Mouse (Mus musculus): Measurements from ENCODE around the gene Vhl.
A peak's percentile ranks its signal among the peaks of the same experiment; 100 is the strongest.

The Vhl gene

DNA sequence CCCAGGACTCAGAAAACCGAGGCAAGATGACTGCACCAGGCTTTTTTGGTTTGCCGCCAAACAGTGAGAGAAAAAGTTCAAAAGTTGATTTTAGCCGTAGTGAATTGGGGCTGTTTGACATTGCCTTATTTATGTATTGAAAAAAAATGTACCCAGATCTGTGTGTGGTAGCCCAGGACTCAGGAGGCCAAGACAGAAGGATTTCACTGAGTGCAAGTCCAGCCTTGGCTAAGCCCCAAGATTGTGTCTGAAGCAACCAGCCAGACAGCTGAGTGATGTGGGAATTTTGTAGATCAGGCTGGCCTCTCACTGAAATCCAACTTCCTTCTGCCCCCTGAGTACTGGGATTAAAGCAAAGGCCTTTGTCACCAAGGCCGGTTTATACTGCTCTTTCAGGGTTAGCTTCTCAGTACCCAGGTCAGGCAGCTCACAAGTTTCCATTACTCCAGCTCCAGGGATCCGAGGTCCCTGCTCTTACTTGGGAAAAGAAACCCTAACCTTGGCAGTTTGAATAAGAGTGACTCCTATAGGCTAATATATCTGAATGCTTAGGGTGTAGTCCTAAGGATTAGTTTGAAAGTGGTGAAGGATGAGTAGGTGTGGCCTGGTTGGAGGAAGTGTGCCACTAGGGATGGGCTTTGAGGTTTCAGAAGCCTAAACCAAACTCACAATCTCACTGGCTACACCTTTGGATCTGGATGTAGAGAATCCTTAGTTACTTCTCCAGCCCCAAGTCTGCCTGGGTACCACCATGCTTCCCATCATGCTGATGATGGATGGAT is 1.4 kb downstream of the Vhl start:
- DNase-seq (ENCODE audit: low read depth, low spot score): peak; percentile 31

DNA sequence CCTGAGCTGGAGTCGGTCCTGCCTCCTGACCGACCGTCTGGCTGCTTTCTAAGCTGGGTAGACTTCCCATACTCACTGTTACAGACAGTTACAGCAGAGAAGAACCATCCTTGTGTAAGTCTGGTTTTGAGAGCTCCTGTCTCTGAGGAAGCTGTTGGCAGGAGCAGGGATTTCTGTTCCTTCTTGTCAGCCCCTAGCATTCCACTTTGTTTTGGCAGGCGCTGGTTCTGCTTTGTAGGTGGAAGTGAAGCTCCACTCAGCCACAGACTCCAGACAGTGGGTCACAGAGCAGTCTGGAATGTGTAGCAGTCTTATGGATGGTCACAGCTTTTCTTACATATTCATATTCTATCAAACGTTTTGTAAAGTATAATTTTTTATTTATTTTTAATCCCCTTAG is 6.6 kb downstream of the Vhl start:
- no peak for DNase-seq (ENCODE audit: low read depth, low spot score)

DNA sequence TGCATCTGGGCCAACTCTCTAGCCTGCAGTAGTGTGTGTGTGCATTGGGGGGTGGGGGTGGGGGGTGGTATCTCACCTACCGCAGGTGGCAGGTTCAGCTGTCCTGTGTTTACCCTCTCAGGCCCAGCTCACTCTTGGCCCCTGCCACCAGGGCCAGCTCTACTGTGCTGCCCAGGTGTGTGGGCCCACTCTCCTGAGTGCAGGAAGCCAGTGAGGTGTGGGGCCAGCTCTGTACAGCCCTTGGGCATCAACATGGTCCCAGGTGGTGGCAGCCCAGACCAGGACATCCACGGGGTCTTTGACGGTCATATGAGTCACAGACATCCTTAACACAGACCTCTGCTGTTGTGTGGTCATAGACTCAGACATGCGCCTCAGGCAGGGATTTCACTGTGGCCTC is 9.1 kb downstream of the Vhl start:
- no peak for DNase-seq (ENCODE audit: low read depth, low spot score)

DNA sequence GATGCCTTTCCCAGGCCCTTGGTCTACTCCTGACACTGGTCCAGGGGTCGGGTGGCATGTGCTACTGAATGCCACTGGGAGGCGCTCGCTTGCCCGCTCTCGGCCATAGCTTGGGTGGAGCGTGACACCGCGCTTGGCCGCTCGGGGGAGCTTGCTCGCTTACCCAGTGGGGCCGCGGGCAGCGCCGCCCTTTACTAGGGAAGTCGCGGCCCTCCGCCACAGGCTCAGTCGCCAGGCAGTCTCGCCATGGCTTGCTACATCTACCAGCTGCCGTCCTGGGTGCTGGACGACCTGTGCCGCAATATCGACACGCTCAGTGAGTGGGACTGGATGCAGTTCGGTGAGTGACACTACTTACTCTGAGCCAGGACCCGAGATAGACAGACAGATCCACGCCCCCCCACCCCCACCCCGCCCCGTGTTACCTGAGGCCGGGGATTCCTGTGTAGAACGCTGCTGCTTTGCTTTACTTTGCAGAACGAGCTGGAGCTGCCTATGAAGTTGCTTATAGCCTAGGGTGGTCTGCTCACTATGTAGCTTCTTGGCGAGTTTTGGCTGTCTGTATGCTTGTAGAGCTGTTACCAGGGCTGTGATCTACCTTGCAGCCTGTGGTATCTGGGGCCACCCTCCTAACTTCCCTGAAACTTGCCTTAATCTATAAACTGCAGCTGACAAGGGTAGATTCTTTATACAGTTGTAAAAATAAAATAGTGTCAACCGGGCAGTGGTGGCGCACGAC is 14.7 kb downstream of the Vhl start, which contains the start of gene Irak2:
TSS of gene Irak2 (plus strand) at position 166 of the 739 bp plus-strand sequence.
- DNase-seq (ENCODE audit: low read depth, low spot score): peak; percentile 93

DNA sequence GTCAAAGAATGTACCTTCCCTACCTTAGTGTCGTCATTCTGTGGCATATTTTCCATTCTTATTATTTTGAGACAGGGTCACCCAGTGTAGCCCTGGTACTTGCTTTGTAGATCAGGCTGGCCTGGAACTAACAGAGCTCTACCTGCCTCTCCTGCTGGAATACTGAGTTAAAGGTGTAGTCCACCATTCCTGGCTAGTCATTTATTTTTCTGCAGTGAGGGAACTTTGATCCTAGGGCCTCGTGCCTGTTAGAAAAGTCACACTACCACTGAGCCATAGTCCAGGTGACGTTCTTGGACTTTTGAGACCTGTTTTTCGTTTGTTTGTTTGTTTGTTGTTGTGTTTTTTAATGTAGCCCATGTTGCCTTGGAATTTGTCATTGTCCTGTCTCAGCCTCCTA is 15.4 kb downstream of the Vhl start:
- no peak for DNase-seq (ENCODE audit: low read depth, low spot score)

DNA sequence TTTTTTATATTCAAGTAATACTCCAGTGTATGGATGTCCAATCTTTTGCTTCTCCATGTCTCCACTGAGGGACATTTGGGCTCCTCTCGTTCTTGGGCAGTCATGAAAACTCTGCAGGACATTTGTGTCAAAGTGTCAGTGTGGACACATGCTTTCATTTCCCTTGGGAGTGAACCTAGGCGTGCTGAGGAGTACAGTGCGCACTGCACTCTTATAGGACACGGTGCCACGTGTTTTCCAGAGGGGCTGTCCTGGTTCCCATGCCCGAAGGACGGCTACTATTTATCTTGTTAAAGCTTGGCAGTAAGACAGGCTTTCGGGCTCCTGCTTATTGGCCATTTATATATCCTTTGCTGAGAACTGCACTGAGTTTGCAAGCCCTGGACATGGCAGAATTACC is 18.8 kb downstream of the Vhl start:
- DNase-seq (ENCODE audit: low read depth, low spot score): no peak

DNA sequence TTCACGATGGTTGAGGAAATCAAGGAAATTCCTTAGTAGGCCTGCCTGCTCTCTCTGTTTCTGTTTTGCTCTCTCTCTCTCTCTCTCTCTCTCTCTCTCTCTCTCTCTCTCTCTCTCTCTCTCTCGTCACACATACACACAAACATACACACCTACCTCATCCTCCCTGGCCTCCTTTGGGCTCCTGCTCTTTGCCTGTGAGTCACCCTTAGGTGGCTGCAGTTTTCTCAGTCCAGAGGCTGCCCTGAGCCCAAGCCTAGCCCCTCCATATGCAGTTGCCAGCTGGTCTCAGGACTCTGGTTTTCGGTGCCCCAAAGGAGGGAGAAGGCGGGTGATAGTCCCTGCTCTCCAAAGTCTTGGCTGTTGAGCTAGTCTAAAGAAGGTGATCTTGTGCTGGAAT is 19.3 kb downstream of the Vhl start:
- DNase-seq (ENCODE audit: low read depth, low spot score): no peak

DNA sequence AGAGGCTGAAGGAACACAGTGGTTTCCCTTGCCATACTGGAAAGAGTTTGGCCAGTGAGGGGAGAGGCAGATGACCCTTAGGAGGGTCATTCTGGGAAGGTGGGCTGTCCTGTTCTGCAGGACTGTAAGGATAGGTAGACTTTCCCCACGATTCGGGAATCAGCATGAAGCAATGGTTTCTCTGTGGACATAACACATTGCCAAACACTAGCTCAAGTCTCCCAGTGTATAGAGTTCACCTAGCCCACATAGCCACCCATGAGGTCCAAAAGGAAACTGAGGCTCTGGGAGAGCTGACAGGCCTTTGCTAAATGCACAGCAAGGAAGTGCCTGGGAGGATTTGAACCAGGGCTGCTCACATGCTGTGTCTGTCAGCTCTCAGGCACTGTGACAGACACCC is 20.2 kb downstream of the Vhl start:
- no peak for DNase-seq (ENCODE audit: low read depth, low spot score)

DNA sequence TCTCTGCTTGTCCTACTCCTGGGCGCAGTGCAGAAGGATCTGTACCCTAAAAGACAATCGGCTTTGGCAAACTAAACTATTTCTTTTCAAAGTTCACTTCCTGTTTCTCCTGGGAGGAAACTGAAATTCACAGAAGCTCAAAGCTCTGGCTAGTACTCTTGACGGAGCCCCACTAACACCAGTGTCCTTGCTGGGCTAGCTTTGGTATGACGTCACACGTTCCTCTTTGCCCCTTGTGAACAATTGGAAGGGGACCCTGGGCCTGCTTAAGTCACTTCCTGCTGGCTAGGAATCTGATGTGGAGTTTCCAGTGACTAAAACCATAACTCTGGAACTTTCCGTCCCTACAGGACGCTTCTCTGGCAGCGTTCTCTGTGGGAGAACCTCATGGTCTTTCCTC is 21.0 kb downstream of the Vhl start:
- no peak for DNase-seq (ENCODE audit: low read depth, low spot score)

DNA sequence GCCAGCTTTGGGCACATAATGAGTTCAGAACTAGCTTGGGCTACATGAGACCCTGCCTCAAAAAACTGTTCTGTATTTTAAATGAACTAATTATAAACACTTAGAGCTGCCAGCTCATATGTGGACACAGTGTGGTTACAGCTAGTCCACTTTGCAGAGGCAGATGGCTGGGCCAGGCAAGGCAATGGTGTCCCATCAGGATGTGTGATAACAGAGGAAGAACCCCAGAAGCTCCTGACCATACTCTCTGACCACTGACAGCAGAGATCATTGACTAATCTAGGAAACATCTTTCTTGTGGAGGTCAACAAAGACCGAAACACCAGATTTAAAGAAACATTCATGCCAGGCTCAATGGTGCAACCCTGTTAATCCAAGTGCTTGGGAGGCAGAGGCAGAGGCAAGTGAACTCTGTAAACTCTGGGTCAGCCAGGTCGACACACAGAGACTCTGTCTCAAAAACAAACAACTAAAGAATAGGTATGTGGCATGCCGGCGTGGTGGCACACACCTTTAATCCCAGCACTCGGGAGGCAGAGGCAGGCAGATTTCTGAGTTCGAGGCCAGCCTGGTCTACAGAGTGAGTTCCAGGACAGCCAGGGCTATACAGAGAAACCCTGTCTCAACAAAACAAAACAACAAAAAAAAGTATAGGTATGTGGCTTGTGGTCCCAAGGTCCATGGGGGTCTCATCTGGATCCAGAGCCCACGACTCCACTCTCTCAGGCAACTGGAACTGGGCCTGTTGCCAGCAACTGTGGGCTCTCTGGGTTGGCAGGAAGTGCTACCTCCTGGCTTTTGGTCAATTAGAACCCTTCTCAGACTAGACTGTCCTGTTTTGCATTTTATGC is 25.8 kb downstream of the Vhl start:
- DNase-seq (ENCODE audit: low read depth, low spot score): no peak

DNA sequence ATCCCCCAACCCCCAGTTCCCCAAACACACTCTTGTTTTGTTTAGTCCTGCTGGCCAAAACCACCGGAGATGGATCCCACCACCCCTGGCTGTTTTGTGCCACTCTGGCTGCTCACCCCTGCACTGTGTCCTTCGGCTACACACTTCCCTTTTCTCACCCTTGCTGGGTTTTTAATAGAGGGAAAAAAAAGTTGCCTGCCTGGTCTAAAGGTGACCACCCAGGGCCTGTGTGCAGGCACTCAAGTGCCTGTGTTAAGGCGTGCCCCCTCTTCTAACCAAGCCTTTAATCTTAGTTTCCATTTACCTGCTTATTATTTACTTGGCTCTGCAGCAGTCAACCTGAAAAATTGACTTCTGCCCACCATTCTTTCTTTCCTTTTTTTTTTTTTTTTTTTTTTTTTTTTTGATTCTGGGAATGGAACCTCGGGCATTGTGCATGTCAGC is 26.5 kb downstream of the Vhl start:
- DNase-seq (ENCODE audit: low read depth, low spot score): peak; percentile 85

DNA sequence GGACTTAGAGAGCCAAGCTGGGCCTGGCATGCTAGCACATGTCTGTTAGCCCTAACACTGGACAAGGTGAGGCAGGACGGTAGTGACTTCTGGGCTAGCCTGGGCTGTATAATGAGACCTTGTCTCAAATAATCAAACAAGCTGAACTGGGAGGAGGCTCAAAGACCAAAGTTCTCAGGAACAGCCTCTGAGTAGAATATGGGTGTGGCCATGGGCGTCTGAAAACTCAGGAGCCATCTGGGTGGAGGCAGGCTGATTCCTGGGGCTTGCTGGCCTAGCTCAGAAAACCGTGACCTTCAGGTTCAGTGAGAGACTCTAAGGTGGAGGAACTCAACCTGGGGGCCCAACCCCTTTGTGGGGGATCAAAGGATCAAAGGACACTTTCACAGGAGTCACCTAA is 27.9 kb downstream of the Vhl start:
- no peak for DNase-seq (ENCODE audit: low read depth, low spot score)

DNA sequence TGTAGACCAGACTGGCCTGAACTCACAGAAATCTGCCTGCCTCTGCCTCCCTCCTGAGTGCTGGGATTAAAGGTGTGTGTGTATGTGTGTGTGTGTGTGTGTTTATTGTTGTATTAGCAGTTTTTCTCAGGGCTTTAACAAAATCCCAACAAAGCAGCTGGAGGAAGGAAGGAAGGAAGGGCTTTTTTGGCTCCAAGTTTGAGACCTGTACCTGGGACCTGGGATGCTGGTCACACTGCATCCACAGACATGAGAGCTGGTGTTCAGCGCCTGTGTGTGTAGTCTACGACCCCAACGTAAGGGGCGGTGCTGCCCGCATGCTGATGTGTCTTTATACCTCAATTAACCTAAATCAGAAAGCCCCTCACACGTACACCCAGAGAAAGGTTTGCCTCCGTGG is 29.8 kb downstream of the Vhl start:
- DNase-seq (ENCODE audit: low read depth, low spot score): no peak

DNA sequence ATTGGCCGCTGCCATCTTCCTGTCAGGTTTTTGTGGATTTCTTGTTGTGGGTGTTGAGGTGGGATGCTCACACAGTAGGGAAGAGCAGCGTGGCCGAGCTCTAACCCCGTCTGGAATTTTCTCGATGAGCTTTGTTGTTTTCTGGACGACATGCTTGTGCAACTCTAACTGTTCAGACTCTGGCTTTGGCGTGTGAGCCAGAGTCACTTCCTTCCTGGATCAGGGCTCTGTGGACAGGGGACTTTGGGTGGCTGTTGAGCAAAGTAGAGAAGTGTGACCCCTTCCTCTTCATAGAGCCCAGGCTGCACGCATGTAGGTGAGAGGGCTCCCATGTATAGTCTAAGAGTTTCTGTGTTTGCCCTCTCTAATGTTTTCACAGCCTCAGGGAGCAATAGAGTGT is 30.3 kb downstream of the Vhl start:
- no peak for DNase-seq (ENCODE audit: low read depth, low spot score)

DNA sequence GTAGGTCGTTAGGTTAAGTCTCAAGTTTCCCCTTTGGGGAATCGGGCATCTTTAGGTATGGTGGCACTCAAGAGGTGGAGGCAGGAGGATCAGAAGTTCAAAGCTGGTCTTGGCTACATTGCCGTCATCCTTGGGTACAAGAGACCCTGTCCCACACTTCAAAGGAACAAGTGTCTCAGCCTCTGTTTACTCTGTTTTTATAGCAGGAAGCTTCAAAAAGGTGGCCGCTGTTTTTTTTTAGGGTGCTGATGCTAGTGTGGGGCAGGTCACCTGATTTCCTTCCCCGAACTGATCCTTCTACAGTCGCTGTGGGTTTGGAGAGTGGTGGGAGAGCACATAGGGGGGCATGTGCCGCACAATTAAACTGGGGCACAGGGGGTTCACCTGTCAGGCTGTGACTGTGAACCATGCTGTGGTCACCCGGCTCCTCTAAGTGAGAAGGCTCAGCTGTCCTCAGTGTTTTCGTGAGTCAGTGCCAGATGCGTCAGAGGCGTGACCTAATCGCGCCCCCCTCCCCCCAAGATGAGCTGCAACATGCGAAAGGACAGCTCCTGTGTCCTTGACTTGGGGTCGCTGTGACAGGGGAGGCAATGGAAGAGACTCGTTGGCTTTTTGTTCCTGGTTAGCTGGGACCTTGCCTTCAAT is 31.1 kb downstream of the Vhl start:
- DNase-seq (ENCODE audit: low read depth, low spot score): no peak

DNA sequence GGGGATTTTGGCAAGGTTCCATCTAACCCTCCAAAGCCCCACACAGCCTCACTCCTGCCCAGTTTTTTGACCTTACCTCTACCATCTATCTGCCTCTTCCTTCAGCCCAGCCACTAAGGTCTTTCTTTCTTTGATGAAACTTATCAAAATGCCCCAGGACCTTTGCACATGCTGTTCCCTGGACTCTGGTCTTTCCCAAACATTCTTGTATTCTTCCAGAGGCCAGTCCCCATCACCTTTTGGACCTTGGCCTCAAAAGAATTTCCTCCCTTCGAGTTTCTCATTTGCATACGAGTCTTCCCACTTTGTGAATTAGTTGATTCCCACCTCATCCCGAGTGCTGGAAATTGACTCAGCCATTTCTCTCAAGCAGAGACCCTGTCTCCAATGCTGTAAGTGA is 31.7 kb downstream of the Vhl start:
- no peak for DNase-seq (ENCODE audit: low read depth, low spot score)

DNA sequence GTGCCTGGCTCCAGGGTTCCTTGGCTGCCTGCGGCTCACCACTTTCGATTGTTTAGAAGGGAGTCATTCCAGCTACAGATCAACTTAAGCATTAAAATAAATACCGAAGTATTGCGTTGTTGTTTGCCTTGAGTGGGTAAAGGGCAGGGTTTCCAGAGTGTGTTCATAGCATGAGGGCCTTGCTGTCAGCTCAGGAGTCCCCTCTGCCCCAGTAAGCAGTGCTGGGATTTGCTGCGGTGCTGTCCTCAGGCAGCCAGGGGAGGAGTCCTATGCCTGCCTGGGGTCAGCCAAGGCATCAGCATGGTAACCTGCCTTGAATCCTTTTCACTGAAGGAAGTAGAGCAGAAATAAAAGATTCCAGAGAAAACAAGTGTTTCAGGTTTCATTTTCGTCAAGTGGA is 33.1 kb downstream of the Vhl start:
- DNase-seq (ENCODE audit: low read depth, low spot score): no peak

DNA sequence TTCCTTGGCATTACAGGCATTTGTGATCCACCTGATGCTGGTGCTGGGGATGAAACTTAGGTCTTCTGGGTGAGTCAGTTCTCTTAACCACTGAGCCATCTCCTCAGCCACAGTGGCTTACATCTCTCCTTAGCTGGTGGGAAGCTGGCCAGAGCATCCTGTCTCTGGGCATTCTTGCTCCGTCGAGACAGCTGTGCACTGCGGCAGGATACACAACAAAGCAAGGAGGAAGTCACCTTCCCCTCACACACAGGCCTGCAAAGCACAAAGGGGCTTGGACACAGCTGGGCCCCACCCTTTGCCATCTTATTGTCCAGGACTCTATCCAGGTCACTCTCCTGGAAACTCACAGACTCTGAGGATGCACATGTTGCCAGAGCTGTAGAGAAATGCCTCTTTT is 34.5 kb downstream of the Vhl start:
- DNase-seq (ENCODE audit: low read depth, low spot score): no peak

DNA sequence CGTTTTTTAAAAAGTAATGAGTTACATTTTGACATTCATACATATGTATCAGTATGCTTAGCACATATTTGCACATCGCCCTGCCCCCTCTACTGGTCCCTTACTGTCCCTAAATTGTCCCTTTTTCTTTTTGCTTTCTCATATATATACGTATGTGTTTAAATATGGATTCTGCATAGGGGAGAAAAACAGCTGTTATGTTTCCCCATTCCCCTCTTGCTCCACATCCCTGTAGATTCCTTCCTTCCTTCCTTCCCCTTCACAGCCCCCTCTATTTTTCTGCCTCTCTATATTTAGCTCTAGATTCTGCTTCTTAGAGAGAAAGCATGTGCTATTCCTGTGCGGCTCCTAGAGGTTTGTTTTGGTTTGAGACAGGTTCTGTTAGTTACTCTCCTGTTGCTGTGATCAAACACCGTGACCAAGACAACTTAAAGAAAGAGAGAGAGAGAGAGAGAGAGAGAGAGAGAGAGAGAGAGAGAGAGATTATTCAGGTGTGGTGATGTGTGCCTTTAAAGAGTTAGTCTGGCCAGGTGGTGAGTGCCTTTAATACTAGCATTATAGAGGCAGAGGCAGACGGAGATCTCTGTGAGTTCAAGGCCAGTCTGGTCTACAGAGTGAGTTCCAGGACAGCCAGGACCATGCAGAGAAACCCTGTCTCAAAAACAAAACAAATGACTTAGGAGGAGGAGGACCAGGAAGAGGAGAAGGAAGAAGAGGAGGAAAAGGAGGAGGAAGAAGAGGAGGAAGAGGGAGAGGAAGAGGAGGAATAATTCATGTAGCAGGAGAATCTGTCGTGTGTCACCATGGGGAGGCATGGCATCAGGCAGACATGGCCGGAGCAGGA is 36.1 kb downstream of the Vhl start:
- DNase-seq (ENCODE audit: low read depth, low spot score): peak; percentile 65

DNA sequence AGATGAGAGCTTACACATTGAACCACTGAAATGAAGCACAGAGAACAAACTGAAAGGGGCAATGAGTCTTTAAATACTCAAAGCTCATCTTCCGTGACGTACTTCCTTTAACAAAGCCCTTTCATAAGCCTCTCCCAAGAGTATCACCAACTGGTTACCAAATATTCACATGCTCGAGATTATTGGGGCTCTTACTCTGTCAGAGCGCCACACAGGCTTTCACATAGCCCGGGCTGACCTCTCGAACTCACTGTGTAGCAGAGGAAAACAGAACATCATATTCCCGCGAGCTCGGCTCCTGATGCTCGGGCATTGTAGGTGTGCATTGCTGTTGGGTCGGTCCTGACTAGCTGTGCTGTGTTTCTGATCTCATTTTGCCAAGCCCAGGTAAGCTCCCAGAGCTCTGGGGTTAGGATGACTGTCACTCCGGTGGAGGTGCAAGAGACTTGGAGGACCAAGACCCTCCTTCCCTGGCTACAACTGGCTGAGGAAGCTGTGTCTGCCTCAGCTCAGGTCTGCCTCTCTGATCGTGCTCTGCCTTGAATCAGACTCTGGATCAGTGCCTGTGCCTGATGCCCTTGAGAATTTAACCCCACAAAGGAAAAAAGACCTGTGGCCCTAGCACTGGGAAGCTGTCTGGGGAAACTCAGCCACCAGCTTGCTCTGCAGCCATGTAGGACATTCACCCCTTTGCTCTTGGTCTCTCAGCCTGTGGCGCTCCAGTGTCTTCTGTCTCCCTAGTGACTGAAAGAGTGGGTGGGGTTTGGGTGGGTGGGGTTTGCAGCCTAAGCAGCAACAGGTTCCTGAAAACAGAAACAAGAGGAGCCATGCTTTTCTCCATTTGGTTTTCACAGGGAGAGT is 37.0 kb downstream of the Vhl start:
- peak; percentile 84 for DNase-seq (ENCODE audit: low read depth, low spot score)
